Mouse (Mus musculus) heart, postnatal 14 days (tissue): ENCODE results near the gene Corin. TPM values are rescaled to one million over a fixed set of nuclear protein-coding genes. Genes with fewer than 3 reads are reported as not detected.
A peak's percentile ranks its signal among the peaks of the same experiment; 100 is the strongest.

Source experiments
- DNase-seq, 2 experiments: peaks; one replicate each; pipeline ENCODE4 v3.0.0; 2021 to 2022
- intact Hi-C: fragments of 180-260 bp; cut with DNase I; formaldehyde crosslinking; loops from one replicate; pipeline ENCODE4 v1.15.1; 2025
- total RNA-seq, 2 experiments: library from RNA; stranded (reverse); gene quantifications; 2 replicates each; pipeline ENCODE4 v1.2.3; 2021

Gene Corin
- total RNA-seq, 2 experiments from 2014 or later: 99.7 to 132 TPM

DNA sequence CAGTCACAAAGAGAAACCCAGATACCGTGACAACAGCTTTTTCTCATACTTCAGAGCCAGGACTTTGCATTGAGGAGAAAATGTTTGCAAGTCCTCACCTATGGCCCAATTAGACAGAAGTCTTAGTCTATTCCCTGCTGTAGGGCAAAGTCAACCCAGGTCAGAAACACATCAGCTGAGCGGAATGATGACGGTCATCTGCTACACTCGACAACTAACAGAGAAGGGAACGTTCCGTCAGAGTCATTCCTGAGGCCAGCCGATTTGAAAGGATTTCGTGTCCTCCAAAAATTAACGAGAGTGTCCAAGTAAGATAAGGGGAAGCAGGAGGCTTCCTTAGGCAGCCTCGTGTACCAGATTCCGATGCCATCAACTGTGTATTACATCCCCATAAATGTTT is 58.2 kb downstream of the Corin start:
- intact Hi-C loops: loop anchor here (5.0 kb wide), 1 partner anchor 56 kb away; the partner anchor contains the start of gene Corin
- DNase-seq: peak in 1 of 2 experiments; percentile 31

DNA sequence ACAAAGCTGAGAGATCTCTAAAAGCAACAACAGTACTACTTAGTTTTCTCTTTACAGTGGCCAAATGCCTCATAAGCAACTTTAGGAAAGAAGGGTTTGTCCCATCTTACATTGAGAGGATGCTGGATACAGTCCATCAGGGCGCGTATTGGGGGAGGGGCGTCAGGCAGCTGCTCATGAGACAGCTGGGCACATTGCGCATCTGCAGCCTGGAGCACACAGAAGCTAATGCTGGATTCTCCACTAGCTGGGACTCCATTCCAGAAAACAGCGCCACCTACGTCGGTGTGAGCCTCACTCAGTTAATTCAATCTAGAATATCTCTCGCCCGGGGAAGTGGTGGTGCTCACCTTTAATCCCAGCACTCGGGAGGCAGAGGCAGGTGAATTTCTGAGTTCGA is 60.3 kb downstream of the Corin start:
- intact Hi-C loops: no loop called here
- peak in 1 of 2 experiments; percentile 26 for DNase-seq

GRCm38 (mm10) chr5:72443007-72443406 is 61.3 kb downstream of the Corin start:
- no peak for DNase-seq
- intact Hi-C loops: no loop called here

GRCm38 (mm10) chr5:72441181-72441580 is 63.1 kb downstream of the Corin start:
- no peak for DNase-seq
- intact Hi-C loops: no loop called here

GRCm38 (mm10) chr5:72435085-72435484 is 69.2 kb downstream of the Corin start:
- DNase-seq: no peak
- intact Hi-C loops: no loop called here

DNA sequence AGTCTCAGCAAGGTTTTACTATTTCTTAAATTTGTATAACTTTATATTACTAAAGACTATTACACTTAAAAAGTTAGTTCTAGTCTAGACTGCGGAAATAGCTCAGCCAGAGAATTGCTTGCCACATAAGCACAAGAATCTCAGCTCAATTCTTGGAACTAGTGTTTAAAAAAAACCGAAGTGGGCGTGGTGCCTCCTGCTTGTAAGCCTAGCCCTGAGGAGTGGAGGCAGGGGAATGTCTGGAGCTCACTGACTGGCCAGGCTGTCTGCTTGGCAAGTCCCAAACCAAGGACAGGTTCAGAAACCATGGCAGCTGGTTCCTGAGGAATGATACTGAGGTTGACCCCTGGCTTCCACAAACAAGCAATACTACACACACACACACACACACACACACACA is 72.4 kb downstream of the Corin start:
- intact Hi-C loops: no loop called here
- DNase-seq: no peak

DNA sequence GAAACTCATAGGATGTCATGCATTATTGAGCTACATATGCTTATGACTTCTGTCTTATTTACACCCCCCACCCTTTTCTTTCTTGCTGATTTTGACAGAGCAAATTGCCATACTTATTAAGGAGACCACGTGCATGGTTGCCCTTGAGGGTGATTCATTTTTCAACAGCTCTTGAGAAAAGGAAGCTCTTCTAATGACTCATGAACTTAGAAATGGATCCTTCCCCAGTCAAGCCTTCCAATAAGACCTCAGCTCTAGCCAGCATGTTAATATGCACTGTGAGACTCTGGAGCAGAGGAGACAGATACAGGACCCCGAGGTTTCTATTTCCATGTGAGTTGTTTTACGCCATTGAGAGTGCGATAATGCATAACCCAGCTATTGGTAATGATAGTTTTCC is 76.7 kb downstream of the Corin start:
- intact Hi-C loops: no loop called here
- no peak for DNase-seq

GRCm38 (mm10) chr5:72425342-72426010 is 78.8 kb downstream of the Corin start:
- intact Hi-C loops: no loop called here
- DNase-seq: no peak

DNA sequence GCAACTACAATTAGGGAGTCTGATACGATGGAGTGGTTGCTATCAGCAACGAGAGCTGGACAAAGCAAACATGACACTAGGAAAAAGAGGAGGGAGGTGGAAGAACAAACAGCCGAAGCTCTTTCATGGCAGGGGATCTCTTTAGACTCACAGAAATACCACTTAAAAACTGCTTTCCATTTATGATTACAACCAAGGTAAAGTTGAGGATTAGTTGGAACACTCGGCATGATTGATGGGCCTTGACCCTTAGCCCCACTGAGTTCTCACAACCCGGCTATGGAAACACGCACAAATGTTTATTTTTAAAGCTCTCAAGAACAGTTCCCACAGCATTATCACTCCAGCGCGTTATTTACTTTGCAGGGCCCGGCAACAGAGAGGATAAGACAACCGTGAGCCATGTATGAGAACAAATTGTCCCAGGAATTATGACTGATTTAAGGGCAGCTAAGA is 92.4 kb downstream of the Corin start:
- DNase-seq: peak; percentile 18 to 23
- intact Hi-C loops: loop anchor here (5.0 kb wide), 1 partner anchor 90 kb away; the partner anchor contains the start of gene Corin

GRCm38 (mm10) chr5:72410841-72411240 is 93.4 kb downstream of the Corin start:
- DNase-seq: no peak
- intact Hi-C loops: loop anchor here (5.0 kb wide), 1 partner anchor 91 kb away; the partner anchor contains the start of gene Corin

DNA sequence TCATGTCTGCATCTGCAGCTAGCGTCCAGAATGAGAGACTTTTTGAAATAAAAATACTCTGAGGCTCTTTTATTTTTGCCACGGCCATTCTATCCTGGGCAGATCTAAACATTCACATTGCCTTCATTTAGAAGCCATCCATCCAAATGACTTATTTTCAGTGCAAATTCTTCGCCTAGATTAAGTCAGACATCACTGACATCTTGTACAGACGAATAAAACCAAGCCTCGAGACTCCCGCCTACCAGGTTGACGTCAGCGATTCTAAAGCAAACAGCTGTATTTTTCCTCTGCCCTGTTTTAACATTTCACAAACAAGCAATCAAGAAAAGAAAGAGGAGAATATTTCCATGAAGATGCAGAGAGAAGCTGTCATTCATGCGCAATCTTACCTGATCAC is 100.9 kb downstream of the Corin start:
- DNase-seq: no peak
- intact Hi-C loops: no loop called here

DNA sequence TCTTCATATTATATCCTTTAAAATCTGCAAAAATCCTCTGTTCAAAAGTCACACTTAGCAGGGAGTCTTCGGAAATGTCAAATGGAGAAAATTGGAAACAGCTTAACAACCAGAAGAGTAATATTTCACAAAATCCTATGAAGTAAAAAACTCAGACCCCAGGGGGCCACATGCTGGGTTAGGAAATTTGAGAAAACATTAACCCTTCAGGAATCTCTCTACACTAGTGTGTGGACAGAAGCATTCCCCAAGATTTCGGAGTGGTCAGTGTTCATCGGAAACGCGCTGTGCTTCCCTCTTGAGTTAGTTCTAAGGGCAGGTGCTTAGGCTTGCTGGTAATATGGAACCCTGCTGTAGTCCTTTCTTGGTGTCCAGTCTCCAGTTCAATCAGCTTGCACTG is 101.4 kb downstream of the Corin start:
- DNase-seq: no peak

GRCm38 (mm10) chr5:72401778-72402177 is 102.5 kb downstream of the Corin start:
- no peak for DNase-seq
- intact Hi-C loops: no loop called here

More for the DNA sequence above, 101.4 kb downstream of the Corin start:
- intact Hi-C loops: no loop called here

DNA sequence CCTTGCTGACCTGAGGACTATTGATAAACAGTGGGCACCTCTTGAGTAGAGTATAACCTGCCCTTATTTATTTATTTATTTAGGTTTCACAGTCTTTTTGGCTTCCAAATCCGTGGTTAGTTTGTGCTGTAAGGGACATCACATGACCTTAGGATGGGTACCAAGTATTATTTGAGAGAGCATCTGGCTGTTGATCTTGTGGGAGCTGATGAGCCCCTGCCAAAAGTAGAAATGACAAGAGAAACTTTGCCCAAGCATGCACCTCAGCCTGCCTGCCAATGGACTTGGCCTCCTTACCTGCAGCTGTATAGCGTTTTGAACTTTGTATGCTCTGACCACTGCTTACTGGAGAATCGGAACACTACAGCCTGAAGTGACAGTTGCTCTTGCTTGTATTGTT is 103.0 kb downstream of the Corin start:
- intact Hi-C loops: no loop called here
- DNase-seq: no peak

DNA sequence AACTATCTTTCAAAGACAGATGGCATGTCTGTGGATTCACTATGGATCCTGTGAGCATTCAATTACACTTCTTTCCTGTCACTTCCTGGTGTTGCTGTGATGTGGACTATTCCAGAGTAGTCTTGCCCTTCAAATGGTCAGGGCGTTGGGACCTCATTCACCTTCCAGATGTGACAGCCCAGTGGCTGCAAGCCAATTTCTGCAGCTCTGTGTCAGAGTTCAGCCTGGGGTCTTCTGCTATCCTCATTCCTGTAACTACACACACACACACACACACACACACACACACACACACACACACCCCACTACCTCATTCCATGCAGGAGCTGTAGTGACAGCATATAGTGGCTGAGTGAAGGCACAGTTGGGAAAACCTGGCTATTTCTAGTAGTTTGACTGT is 122.1 kb downstream of the Corin start:
- DNase-seq: peak in 1 of 2 experiments; percentile 15
- intact Hi-C loops: no loop called here

DNA sequence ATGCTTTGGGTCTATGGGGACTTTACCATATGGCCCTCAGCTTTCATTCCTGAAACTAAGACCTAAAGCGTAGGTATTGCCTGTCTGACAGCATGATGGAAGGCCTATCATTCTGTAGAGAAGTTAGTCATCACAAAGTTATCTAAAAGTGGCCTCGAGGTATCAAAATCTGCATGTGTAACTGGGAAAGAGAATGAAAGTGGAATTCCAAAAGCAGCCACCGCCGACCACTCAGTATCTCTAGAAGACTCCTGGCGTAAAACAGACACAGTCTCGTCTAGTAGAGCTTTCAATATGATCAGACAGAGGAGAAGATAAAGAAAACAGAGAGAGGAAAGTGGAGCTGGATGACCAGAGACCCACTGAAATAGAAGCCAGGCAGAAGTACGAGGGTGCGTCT is 123.7 kb downstream of the Corin start:
- intact Hi-C loops: no loop called here
- no peak for DNase-seq

- no peak for DNase-seq
- intact Hi-C loops: no loop called here
These were observed 136.3 kb downstream of the Corin start for GRCm38 (mm10) chr5:72368004-72368403.

DNA sequence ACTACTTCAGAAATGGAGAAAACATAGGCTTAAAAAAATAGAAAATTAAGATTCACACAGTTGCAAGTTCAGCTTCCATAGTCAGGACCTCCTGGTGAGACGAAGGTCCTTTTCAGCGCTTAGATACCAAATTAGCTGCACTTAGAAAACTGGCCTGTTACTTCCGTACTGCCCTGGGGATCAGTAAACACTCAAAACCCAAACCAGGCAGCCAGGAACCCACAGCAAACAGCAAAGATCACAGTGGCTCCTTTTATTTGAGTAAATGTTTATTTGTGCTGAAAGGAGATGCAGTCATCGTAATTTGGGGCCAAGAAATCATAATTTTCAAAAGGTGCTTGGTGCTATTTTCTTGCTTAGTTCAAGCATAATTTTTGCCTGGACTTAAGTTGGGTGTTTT is 138.5 kb downstream of the Corin start:
- intact Hi-C loops: no loop called here
- DNase-seq: no peak

- DNase-seq: no peak
- intact Hi-C loops: no loop called here
These were observed 140.4 kb downstream of the Corin start for GRCm38 (mm10) chr5:72363838-72364237.

DNA sequence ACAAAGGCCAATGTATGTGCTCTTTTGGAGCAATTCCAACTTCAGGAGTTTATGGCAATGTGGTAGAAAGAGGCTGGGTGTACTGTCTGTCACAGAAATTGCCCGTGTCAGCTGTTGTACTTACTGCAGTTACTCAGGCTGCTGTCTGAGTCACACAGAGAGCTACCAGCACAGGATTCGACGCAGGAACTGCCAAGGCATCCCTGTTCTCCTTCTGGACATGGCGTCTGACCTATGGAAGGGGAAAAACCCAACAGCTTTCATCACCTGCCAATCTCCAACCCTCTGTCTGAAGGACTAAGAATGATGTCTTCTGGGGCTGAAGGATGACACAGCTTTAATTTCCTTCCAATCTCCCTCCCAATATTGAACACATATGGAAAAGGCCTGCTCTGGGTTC is 150.5 kb downstream of the Corin start:
- intact Hi-C loops: loop anchor here (5.0 kb wide), 1 partner anchor 249 kb away; no protein-coding TSS in a partner anchor
- no peak for DNase-seq

DNA sequence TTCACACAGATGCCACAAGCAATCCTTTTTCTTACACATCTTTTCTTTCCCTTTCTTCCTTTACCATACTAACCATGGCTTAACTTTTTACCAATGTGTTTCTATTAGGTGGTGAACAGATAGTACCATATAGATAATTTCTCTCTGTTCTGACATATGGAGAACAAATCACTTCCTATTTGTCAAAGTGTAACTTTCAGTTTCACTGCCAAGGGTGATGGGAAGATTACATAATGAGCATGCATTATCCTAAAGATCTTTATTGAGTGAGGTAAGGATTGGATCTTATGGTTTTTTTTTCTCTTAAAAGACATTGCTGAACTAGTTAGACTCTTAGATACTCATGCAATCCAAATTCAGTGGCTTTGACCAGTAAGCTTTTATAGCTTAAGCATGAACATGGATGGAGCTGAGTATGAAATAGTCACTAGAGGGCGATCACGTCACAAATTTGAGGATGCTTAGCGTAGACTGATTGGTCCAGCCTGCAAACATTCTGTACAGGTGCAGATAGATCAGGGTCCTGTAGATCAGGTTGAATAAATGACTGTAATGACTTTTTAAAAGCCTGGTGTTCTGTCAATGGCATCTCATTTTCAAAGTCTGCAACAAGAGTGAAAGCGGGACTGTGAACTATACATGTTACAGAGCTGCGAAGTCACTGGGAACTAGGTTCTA is 154.1 kb downstream of the Corin start:
- intact Hi-C loops: loop anchor here (2.0 to 5.0 kb wide), 3 partner anchors 155 to 361 kb away; partner anchors contain the start of gene Corin
- peak; percentile 11 to 55 for DNase-seq

GRCm38 (mm10) chr5:72348591-72348990 is 155.7 kb downstream of the Corin start:
- intact Hi-C loops: no loop called here
- no peak for DNase-seq
